ENCODE assay signal across 8 mouse cellular contexts in the genomic region with DNA sequence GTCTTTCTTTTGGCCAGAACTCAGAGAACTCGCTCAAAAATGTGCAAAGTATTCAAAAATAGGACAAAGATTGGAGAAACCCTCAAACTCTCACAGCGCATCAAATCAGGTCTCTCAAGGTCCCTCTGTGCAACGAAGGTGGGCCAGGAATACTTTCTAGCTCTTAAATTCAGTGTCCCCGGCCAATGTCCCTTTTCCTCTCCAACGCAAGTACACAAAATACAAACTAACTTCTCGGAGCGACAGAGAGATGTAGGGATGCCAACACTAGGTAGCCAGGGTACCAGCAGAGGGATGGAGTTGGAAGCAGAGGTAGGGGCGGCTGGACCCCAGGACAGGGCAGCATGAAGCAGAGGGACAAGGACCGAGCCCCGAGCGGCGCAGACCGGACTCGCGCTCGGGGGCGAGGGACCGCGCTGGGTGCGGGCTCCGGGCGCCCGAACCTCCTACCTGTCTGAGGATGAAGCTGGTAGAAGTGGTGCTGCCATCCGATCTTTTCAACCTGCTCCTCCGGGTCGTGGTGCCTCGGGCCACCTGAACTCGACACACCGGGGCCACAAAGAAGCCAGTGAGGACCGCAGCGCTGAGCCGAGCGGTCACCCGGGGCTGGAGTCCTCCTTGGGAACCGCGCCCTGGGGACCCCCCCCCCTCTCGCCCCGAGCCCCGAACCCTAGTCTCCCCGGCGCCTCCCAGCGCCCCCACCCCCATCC. TPM values are rescaled to one million over a fixed set of nuclear protein-coding genes. Genes with fewer than 3 reads are reported as not detected.
DNase-seq lines count a peak whose midpoint lies in the region; ATAC-seq lines count a peak whose summit lies in the region.

No protein-coding gene starts in this region.

- peak overlapping the region; percentile 99 for H3K4me2 ChIP-seq in lung, embryonic 16.5 days (ENCODE audit: low read depth, low read length)
- H3K4me2 ChIP-seq in heart, embryonic 13.5 days: peak overlapping the region; percentile 98
- H3K4me2 ChIP-seq in limb, embryonic 12.5 days: peak overlapping the region; percentile 97
- peak overlapping the region; percentile 95 for H3K4me2 ChIP-seq in neural tube, embryonic 15.5 days

- peaks cover 17% of the 10 kb centered on the region for H3K4me1 ChIP-seq in lung, embryonic 16.5 days (replicated peaks; ENCODE audit: control insufficient read depth, insufficient read depth, low read length)
- H3K4me1 ChIP-seq in heart, embryonic 13.5 days: peaks cover 20% of the 10 kb centered on the region
- peaks cover 18% of the 10 kb centered on the region for H3K4me1 ChIP-seq in limb, embryonic 12.5 days (replicated peaks)
- peaks cover 16% of the 10 kb centered on the region for H3K4me1 ChIP-seq in neural tube, embryonic 15.5 days

- H3K27me3 ChIP-seq in lung, embryonic 16.5 days (ENCODE audit: control insufficient read depth, insufficient read depth, low read depth, low read length): peaks cover 13% of the 10 kb centered on the region
- peaks cover 40% of the 10 kb centered on the region for H3K27me3 ChIP-seq in heart, embryonic 13.5 days (replicated peaks)
- peaks cover 45% of the 10 kb centered on the region for H3K27me3 ChIP-seq in limb, embryonic 12.5 days
- H3K27me3 ChIP-seq in neural tube, embryonic 15.5 days (replicated peaks): peaks cover 13% of the 10 kb centered on the region; the same call in 1 of the 2 replicates

- H3K9me3 ChIP-seq in lung, embryonic 16.5 days (ENCODE audit: control insufficient read depth, low read length): no peaks in the 10 kb centered on the region
- no peaks in the 10 kb centered on the region for H3K9me3 ChIP-seq in heart, embryonic 13.5 days
- no peaks in the 10 kb centered on the region for H3K9me3 ChIP-seq in limb, embryonic 12.5 days
- no peaks in the 10 kb centered on the region for H3K9me3 ChIP-seq in neural tube, embryonic 15.5 days (replicated peaks)

- no peaks in the 10 kb centered on the region for H3K36me3 ChIP-seq in lung, embryonic 16.5 days (ENCODE audit: control insufficient read depth, insufficient read depth, low read length)
- no peaks in the 10 kb centered on the region for H3K36me3 ChIP-seq in heart, embryonic 13.5 days
- no peaks in the 10 kb centered on the region for H3K36me3 ChIP-seq in limb, embryonic 12.5 days
- no peaks in the 10 kb centered on the region for H3K36me3 ChIP-seq in neural tube, embryonic 15.5 days

- H3K9ac ChIP-seq in lung, embryonic 16.5 days (ENCODE audit: low read length): peak overlapping the region; percentile 68
- H3K9ac ChIP-seq in heart, embryonic 13.5 days: peak overlapping the region; percentile 84
- H3K9ac ChIP-seq in limb, embryonic 12.5 days (replicated peaks): peak overlapping the region; percentile 67
- H3K9ac ChIP-seq in neural tube, embryonic 15.5 days (replicated peaks): peak overlapping the region; percentile 69

- no peak overlapping the region for H3K27ac ChIP-seq in lung, embryonic 16.5 days (ENCODE audit: low read length)
- no peak overlapping the region for H3K27ac ChIP-seq in heart, embryonic 13.5 days (replicated peaks)
- H3K27ac ChIP-seq in limb, embryonic 12.5 days: peak overlapping the region; percentile 1; the same call in 1 of the 2 replicates
- peak overlapping the region; percentile 63 for H3K27ac ChIP-seq in neural tube, embryonic 15.5 days (replicated peaks)

- under 1% methylated on average over 38 of the region's 42 CpGs for WGBS in lung, embryonic 16.5 days
- WGBS in heart, embryonic 13.5 days: under 1% methylated on average over 42 of the region's 42 CpGs
- under 1% methylated on average over 42 of the region's 42 CpGs for WGBS in limb, embryonic 12.5 days
- WGBS in neural tube, embryonic 15.5 days: under 1% methylated on average over 41 of the region's 42 CpGs

- H3K4me3 ChIP-seq in lung, embryonic 16.5 days (ENCODE audit: low read length): peak overlapping the region; percentile 65
- peak overlapping the region; percentile 79 for H3K4me3 ChIP-seq in heart, embryonic 13.5 days
- peak overlapping the region; percentile 68 for H3K4me3 ChIP-seq in limb, embryonic 12.5 days (replicated peaks)
- H3K4me3 ChIP-seq in neural tube, embryonic 15.5 days (replicated peaks): peak overlapping the region; percentile 70

- peak; percentile 10 to 23 for DNase-seq in adrenal gland, adult 18-20 months (ENCODE audit: low spot score in 2 of 2)
- DNase-seq in adrenal gland, adult 8-10 months: no peak
- no peak for DNase-seq in lung, postnatal 25 days (ENCODE audit: low spot score)
- no peak for DNase-seq in spleen, postnatal 14 days (ENCODE audit: low spot score in 2 of 2)

- peak; percentile 39 for ATAC-seq in lung, embryonic 16.5 days (ENCODE audit: low read depth)
- ATAC-seq in heart, embryonic 13.5 days (ENCODE audit: extremely low read depth, insufficient number of reproducible peaks, low FRiP score, low TSS enrichment): no peak; the same call in 1 of the 2 replicates
- ATAC-seq in limb, embryonic 12.5 days (ENCODE audit: insufficient number of reproducible peaks, insufficient read depth, low FRiP score, low TSS enrichment, low read depth): peak; percentile 47
- peak; percentile 60 for ATAC-seq in neural tube, embryonic 15.5 days (ENCODE audit: low FRiP score)

RNA-seq across cellular contexts. Expression of gene Cacnb4, which starts 1.2 kb away (rescaled TPM):
- under 1 TPM; 0.23 to 0.61 TPM for total RNA-seq in adrenal gland, adult 18-20 months (2021)
- 1 to 10 TPM in 1 of 4 experiments, under 1 TPM in 3; 0.17 to 1.5 (median 0.64) TPM for total RNA-seq in adrenal gland, adult 8-10 months (2022)
- 0.98 and 1.1 TPM in 2 replicates for polyA plus RNA-seq in lung, embryonic 16.5 days (2015; fragmentation: Nextera tagmentation; extraction: Ambion mirVana)
- polyA plus RNA-seq in heart, embryonic 13.5 days (2015; fragmentation: Nextera tagmentation; extraction: Ambion mirVana): 0.34 and 0.41 TPM in 2 replicates
- polyA plus RNA-seq in limb, embryonic 12.5 days (2016; fragmentation: Nextera tagmentation; extraction: Ambion mirVana): 0.50 and 0.88 TPM in 2 replicates
- 13.1 and 14.7 TPM in 2 replicates for polyA plus RNA-seq in neural tube, embryonic 15.5 days (2015; fragmentation: Nextera tagmentation; extraction: Ambion mirVana)

Comparison
In these comparisons a context has a peak if more than half of its experiments do, and no peak if none do; other contexts are left out.
1. DNase-seq: peak in adrenal gland, adult 18-20 months (2 of 2); none in adrenal gland, adult 8-10 months (single experiment), lung, postnatal 25 days (single experiment) and spleen, postnatal 14 days (0 of 2).
2. H3K27ac ChIP-seq: peak in limb, embryonic 12.5 days (single experiment) and neural tube, embryonic 15.5 days (single experiment); none in lung, embryonic 16.5 days (single experiment) and heart, embryonic 13.5 days (single experiment).
3. Peak in every context shown above with its lines, with median percentiles within 50 percentile points of each other: H3K4me2 ChIP-seq, H3K4me3 ChIP-seq and H3K9ac ChIP-seq.